Mouse (Mus musculus): ENCODE results near the gene Mindy1. TPM values are rescaled to one million over a fixed set of nuclear protein-coding genes. Genes with fewer than 3 reads are reported as not detected.

Gene Mindy1
- total and polyA plus RNA-seq, 3 experiments, result 5.0 to 14.4 (median 5.4) TPM

GRCm38 (mm10) chr3:95318548-95318947, 37.4 kb downstream of the Mindy1 start:
- no peak for TF ChIP-seq POLR2A (IDR thresholded peaks at IDR 0.05; ENCODE audit: low read depth, low read length)
- TF ChIP-seq MYC (IDR thresholded peaks at IDR 0.05; ENCODE audit: low read depth, low read length), result no peak
- TF ChIP-seq ZMIZ1 (IDR thresholded peaks at IDR 0.05; ENCODE audit: low read depth, low read length), result no peak
- no peak for TF ChIP-seq JUN (IDR thresholded peaks at IDR 0.05; ENCODE audit: insufficient read depth, low read depth, low read length)
- TF ChIP-seq KAT2A (IDR thresholded peaks at IDR 0.05; ENCODE audit: insufficient replicate concordance, low read length), result no peak
- no peak for TF ChIP-seq MXI1 (IDR thresholded peaks at IDR 0.05; ENCODE audit: low read depth, low read length)
- no peak for TF ChIP-seq CTCF (conservative IDR thresholded peaks at IDR 0.05 in 1 of 2, IDR thresholded peaks at IDR 0.05 in 1 of 2; ENCODE audit: low read depth in 2 of 2, low read length in 2 of 2)
- no peak for TF ChIP-seq JUND (conservative IDR thresholded peaks at IDR 0.05; ENCODE audit: low read depth, low read length)
- no peak for TF ChIP-seq MAFK (IDR thresholded peaks at IDR 0.05; ENCODE audit: insufficient replicate concordance, low read length)
- no peak for TF ChIP-seq SMC3 (IDR thresholded peaks at IDR 0.05; ENCODE audit: low read depth, low read length)
- TF ChIP-seq BHLHE40 (IDR thresholded peaks at IDR 0.05; ENCODE audit: low read depth, low read length), result no peak
- TF ChIP-seq ZNF384 (IDR thresholded peaks at IDR 0.05; ENCODE audit: low read depth, low read length), result no peak
- no peak for TF ChIP-seq E2F4 (IDR thresholded peaks at IDR 0.05; ENCODE audit: insufficient replicate concordance, low read depth, low read length)
- TF ChIP-seq TBP (conservative IDR thresholded peaks at IDR 0.05; ENCODE audit: low read depth, low read length), result no peak
- no peak for TF ChIP-seq POLR2AphosphoS2 (IDR thresholded peaks at IDR 0.05; ENCODE audit: low read depth, low read length)
- in situ Hi-C loops (cut with MboI; ENCODE audit: low pct_ligation_motif_present, low pct_unique_long_range_greater_than_20kb, low sequenced_read_pairs) (loop anchor here (5.0 kb wide), 1 partner anchor 34 kb away; no protein-coding TSS in a partner anchor), dilution Hi-C loops (cut with MboI; ENCODE audit: extremely low pct_ligation_motif_present, extremely low pct_unique_long_range_greater_than_20kb, low sequenced_read_pairs) (no loop called here)
- Histone ChIP-seq H3K27ac (ENCODE audit: insufficient read depth, low read depth) (peak overlapping the region; percentile 38; the same call in 1 of the 2 replicates), H3K79me2 (replicated peaks; ENCODE audit: control insufficient read depth, extremely low read depth, insufficient read depth, poor library complexity, severe bottlenecking) (peaks cover 46% of the 10 kb centered on the region), H3K9ac (ENCODE audit: insufficient read depth, low read depth) (0 out of 2 replicates have a peak overlapping the region, but pooled peaks have one; percentile 6), H3K27me3 (replicated peaks) (no peaks in the 10 kb centered on the region), H3K4me1 (ENCODE audit: control insufficient read depth in 1 of 2, insufficient read depth in 2 of 2) (peaks cover 17 to 38% of the 10 kb centered on the region in 2 experiments), H3K4me2 (ENCODE audit: insufficient read depth, low read depth, poor library complexity, severe bottlenecking) (peak overlapping the region; percentile 31; the same call in 1 of the 2 replicates), H3K9me3 (replicated peaks; ENCODE audit: low read length) (no peaks in the 10 kb centered on the region), H3K4me3 (replicated peaks in 1 of 3; ENCODE audit: low read depth in 2 of 3, low read length in 2 of 3, poor library complexity in 1 of 3) (no peak overlapping the region), H3K36me3 (replicated peaks in 1 of 2; ENCODE audit: control insufficient read depth in 1 of 2, insufficient read depth in 1 of 2, low read length in 1 of 2) (peaks cover 40 to 59% of the 10 kb centered on the region in 2 experiments)
- DNase-seq (ENCODE audit: extremely low read depth), result no peak

GRCm38 (mm10) chr3:95319110-95319509, 38.0 kb downstream of the Mindy1 start:
- Histone ChIP-seq H3K9ac (ENCODE audit: insufficient read depth, low read depth) (no peak overlapping the region), H3K36me3 (replicated peaks in 1 of 2; ENCODE audit: control insufficient read depth in 1 of 2, insufficient read depth in 1 of 2, low read length in 1 of 2) (peaks cover 46 to 65% of the 10 kb centered on the region in 2 experiments), H3K4me2 (ENCODE audit: insufficient read depth, low read depth, poor library complexity, severe bottlenecking) (peak overlapping the region; percentile 31; the same call in 1 of the 2 replicates), H3K27me3 (replicated peaks) (no peaks in the 10 kb centered on the region), H3K79me2 (replicated peaks; ENCODE audit: control insufficient read depth, extremely low read depth, insufficient read depth, poor library complexity, severe bottlenecking) (peaks cover 46% of the 10 kb centered on the region), H3K4me1 (ENCODE audit: control insufficient read depth in 1 of 2, insufficient read depth in 2 of 2) (peaks cover 17 to 35% of the 10 kb centered on the region in 2 experiments), H3K27ac (ENCODE audit: insufficient read depth, low read depth) (0 out of 2 replicates have a peak overlapping the region, but pooled peaks have one; percentile 28), H3K4me3 (replicated peaks in 1 of 3; ENCODE audit: low read depth in 2 of 3, low read length in 2 of 3, poor library complexity in 1 of 3) (no peak overlapping the region), H3K9me3 (replicated peaks; ENCODE audit: low read length) (no peaks in the 10 kb centered on the region)
- DNase-seq (ENCODE audit: extremely low read depth), result peak; percentile 27
- in situ Hi-C loops (cut with MboI; ENCODE audit: low pct_ligation_motif_present, low pct_unique_long_range_greater_than_20kb, low sequenced_read_pairs), result loop anchor here (5.0 kb wide), 1 partner anchor 33 kb away; no protein-coding TSS in a partner anchor
- TF ChIP-seq ZC3H11A (IDR thresholded peaks at IDR 0.05; ENCODE audit: low read depth, low read length) (no peak), UBTF (IDR thresholded peaks at IDR 0.05; ENCODE audit: low read depth, low read length) (no peak), EP300 (IDR thresholded peaks at IDR 0.05; ENCODE audit: low read length) (no peak), IRF4 (IDR thresholded peaks at IDR 0.05; ENCODE audit: low read depth, low read length) (no peak), HCFC1 (IDR thresholded peaks at IDR 0.05; ENCODE audit: low read depth, low read length) (no peak), ZNF384 (IDR thresholded peaks at IDR 0.05; ENCODE audit: low read depth, low read length) (no peak), MEF2A (IDR thresholded peaks at IDR 0.05; ENCODE audit: borderline replicate concordance, low read depth, low read length) (no peak), E2F4 (IDR thresholded peaks at IDR 0.05; ENCODE audit: insufficient replicate concordance, low read depth, low read length) (no peak), PAX5 (IDR thresholded peaks at IDR 0.05; ENCODE audit: low read length) (no peak)
- dilution Hi-C loops (cut with MboI; ENCODE audit: extremely low pct_ligation_motif_present, extremely low pct_unique_long_range_greater_than_20kb, low sequenced_read_pairs), result no loop called here
